13 mouse cellular contexts compared by ENCODE assay signal in genomic region chr1:160060542-160060941, GRCm38 (mm10). TPM values are rescaled to one million over a fixed set of nuclear protein-coding genes. Genes with fewer than 3 reads are reported as not detected.
DNase-seq lines count a peak whose midpoint lies in the region; ATAC-seq lines count a peak whose summit lies in the region.
"Had no signal": no experiment of that assay in that cellular context is flagged by ENCODE, and none has a peak within 500 bp of the region (broad histone marks: within the 10 kb centered on the region; RNA-seq: fewer than 3 reads in every experiment).

No protein-coding gene starts in this region.

- H3K9me3 ChIP-seq in heart, embryonic 10.5 days: no peaks in the 10 kb centered on the region
- no peaks in the 10 kb centered on the region for H3K9me3 ChIP-seq in liver, embryonic 13.5 days (replicated peaks)
- H3K9me3 ChIP-seq: forebrain, embryonic 10.5 days; hindbrain, embryonic 10.5 days had no signal

- no peaks in the 10 kb centered on the region for H3K27me3 ChIP-seq in heart, embryonic 10.5 days (ENCODE audit: insufficient read depth, poor library complexity, severe bottlenecking)
- no peaks in the 10 kb centered on the region for H3K27me3 ChIP-seq in liver, embryonic 13.5 days
- H3K27me3 ChIP-seq: Patski had no signal

- H3K4me2 ChIP-seq in liver, embryonic 13.5 days: peak overlapping the region; percentile 67

- no peak overlapping the region for H3K4me3 ChIP-seq in heart, embryonic 10.5 days
- 0 out of 2 replicates have a peak overlapping the region, but pooled peaks have one; percentile 28 for H3K4me3 ChIP-seq in liver, embryonic 13.5 days (replicated peaks)
- H3K4me3 ChIP-seq: forebrain, embryonic 10.5 days; hindbrain, embryonic 10.5 days had no signal

- H3K4me1 ChIP-seq in heart, embryonic 10.5 days: peaks cover 20% of the 10 kb centered on the region
- H3K4me1 ChIP-seq in liver, embryonic 13.5 days (replicated peaks): peaks cover 92% of the 10 kb centered on the region
- H3K4me1 ChIP-seq: forebrain, embryonic 10.5 days; hindbrain, embryonic 10.5 days had no signal

- peak overlapping the region; percentile 64 for H3K9ac ChIP-seq in liver, embryonic 13.5 days

- no peak for DNase-seq in heart, embryonic 10.5 days (ENCODE audit: low spot score)
- no peak for DNase-seq in heart, postnatal 25 days (ENCODE audit: low spot score)
- peak; percentile 71 for DNase-seq in NIH3T3 (ENCODE audit: low read depth)
- DNase-seq in liver, embryonic 13.5 days: no peak
- peak; percentile 46 for DNase-seq in lung, postnatal 10 days
- no peak for DNase-seq in adrenal gland, postnatal 4 days (ENCODE audit: low spot score in 2 of 2)
- DNase-seq in urinary bladder, adult 2 months (ENCODE audit: low spot score): no peak
- DNase-seq in cerebellum, postnatal 36 days: no peak
- DNase-seq: kidney, postnatal 10 days; layer of hippocampus, adult 9-11 months had no signal

- peak overlapping the region; percentile 29; the same call in 1 of the 2 replicates for H3K27ac ChIP-seq in heart, embryonic 10.5 days
- H3K27ac ChIP-seq in liver, embryonic 13.5 days: peak overlapping the region; percentile 97
- H3K27ac ChIP-seq: forebrain, embryonic 10.5 days; hindbrain, embryonic 10.5 days had no signal

- no peak for ATAC-seq in liver, embryonic 13.5 days (ENCODE audit: low read depth)
- ATAC-seq: Patski had no signal

- no peaks in the 10 kb centered on the region for H3K36me3 ChIP-seq in heart, embryonic 10.5 days
- 0 out of 2 replicates have a peak, but pooled peaks cover 3% of the 10 kb centered on the region for H3K36me3 ChIP-seq in liver, embryonic 13.5 days
- H3K36me3 ChIP-seq: forebrain, embryonic 10.5 days; hindbrain, embryonic 10.5 days had no signal

- intact Hi-C loops in heart, postnatal 25 days (cut with DNase I): loop anchor here (5.0 kb wide), 1 partner anchor 148 kb away; no protein-coding TSS in a partner anchor

- WGBS in heart, embryonic 10.5 days: 56% methylated on average over 6 of the region's 6 CpGs
- WGBS in liver, embryonic 13.5 days (ENCODE audit: insufficient replicate concordance): 61% methylated on average over 6 of the region's 6 CpGs

RNA-seq across cellular contexts. Expression of gene 4930523C07Rik, which starts 16.4 kb away (rescaled TPM):
- 10.2 and 15.4 TPM in 2 replicates for polyA plus RNA-seq in heart, embryonic 10.5 days (2016; fragmentation: Nextera tagmentation; extraction: Ambion mirVana)
- total RNA-seq in heart, postnatal 25 days (2021): 10 to 100 TPM; 19.2 to 20.2 TPM
- polyA plus RNA-seq in liver, embryonic 13.5 days (2015; fragmentation: Nextera tagmentation; extraction: Ambion mirVana): 29.8 and 30.3 TPM in 2 replicates
- total RNA-seq in adrenal gland, postnatal 4 days (2021): 10 to 100 TPM; 11.0 to 15.6 TPM
- polyA plus RNA-seq in urinary bladder, adult 2 months (2012; rRNA removed): 24.9 and 29.4 TPM in 2 replicates

Comparison
In these comparisons a context has a peak if more than half of its experiments do, and no peak if none do; other contexts are left out.
1. DNase-seq: peak in NIH3T3 (single experiment) and lung, postnatal 10 days (single experiment); none in heart, embryonic 10.5 days (single experiment), heart, postnatal 25 days (single experiment), liver, embryonic 13.5 days (single experiment), adrenal gland, postnatal 4 days (0 of 2), urinary bladder, adult 2 months (single experiment) and cerebellum, postnatal 36 days (0 of 2).